Mouse (Mus musculus): ENCODE data around the gene Tmbim1.
"Not testable (repeated sequence)": the region's sequence is repeated elsewhere in the genome, so short reads cannot be mapped to it uniquely, and the experiment has no call there.

Tmbim1 gene

GRCm38 (mm10) chr1:74305522-74305921 is at the start of gene Tmbim1:
TSS of gene Tmbim1 (minus strand) at chr1:74305622.
- DNase-seq (ENCODE audit: low read depth, low spot score) = no peak

- no peak for DNase-seq (ENCODE audit: low read depth, low spot score)
These were observed 48.2 kb upstream of the Tmbim1 start for GRCm38 (mm10) chr1:74353453-74354229.

DNA sequence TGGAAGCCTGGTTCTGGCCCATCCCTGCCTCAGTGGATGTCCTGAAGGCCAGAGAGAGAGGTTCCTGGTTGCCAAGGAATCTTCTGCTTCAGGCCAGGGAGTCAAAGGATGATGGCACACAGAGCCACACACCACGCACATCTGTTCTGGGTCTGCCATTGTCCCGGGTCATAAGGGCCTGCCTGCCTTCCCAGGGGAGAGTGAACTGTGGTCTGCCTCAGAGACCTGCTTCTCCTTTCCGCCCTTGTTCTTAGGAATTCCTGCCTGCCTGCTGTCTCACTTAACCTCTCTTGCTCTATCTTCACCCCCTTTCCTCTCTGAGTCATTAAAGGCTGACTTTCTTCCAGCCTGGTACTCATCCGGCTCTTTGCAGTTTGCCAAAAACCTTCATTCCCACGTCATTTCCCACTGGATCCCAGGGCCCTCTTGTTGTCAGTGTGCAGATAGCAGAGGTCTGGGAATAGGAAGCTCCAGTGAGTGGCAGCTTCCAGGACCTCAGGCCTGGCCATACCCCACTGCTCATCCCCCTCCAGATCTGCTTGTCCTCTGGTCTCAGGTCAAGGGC is 47.2 kb upstream of the Tmbim1 start:
- no peak for DNase-seq (ENCODE audit: low read depth, low spot score)

DNA sequence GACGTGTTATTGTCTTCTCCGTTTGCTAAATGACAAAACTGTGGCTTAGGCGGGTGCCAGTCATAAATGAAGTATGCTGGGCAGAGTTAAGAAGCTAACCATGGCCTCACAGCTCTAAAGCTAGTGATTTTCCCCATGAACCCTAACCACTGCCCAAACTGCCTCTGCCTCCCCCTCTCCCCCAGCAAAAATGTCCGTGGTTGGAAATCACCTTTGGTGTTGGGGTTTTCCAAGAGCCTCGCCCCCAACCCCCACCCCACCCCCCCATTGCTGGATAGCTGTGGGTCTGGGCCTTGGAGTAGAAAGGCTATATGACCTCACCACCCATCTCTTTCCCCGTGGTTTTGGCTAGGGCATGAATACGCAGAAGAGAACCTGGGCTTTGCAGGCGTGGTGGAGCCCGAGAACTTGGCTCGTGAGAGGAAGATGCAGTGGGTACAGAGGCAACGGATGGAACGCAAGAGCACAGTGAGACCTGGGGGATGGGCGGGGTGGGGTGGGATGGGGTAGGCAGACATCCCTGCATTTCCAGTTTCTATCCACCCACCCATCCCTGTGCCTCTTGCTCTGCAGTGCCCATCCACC is 45.9 kb upstream of the Tmbim1 start:
- DNase-seq (ENCODE audit: low read depth, low spot score) = peak; percentile 25

DNA sequence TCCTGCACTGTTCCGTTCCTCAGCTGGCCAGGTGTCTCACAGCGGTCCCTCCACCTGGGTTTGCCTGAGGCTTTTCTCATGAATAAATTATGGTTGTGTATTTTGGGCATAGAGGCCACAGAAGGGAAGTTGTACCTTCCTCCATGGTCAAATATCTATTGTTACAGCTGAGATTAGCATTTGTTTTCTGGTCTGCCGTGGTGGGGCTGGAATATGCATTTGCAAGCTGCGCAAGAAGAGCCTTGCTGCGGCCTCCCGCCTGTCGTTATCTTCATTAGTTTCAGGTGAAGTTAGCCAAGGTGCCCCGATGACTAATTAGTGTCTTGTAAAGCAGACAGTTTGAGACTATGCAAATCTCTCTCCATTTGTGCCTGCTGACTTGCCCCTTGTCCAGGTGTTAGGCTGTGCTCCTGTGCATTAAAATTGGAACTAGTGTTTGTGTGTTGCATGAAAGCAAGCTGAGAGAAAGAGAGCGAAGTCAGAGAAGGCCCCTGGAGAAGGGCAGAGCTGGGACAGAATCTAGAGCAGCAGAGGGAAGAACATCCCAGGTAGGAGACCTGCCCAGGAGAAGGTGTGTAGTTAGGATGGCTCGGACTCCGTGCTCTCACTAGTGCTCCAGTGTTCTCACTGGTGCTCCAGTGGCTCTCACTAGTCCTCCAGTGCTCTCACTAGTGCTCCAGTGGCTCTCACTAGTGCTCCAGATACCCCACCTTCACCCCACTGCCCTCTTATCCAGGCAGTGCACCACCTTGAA is 38.9 kb upstream of the Tmbim1 start:
- no peak for DNase-seq (ENCODE audit: low read depth, low spot score)

GRCm38 (mm10) chr1:74343161-74343560 is 37.7 kb upstream of the Tmbim1 start:
- DNase-seq (ENCODE audit: low read depth, low spot score) = no peak

GRCm38 (mm10) chr1:74342308-74342707 is 36.9 kb upstream of the Tmbim1 start:
- DNase-seq (ENCODE audit: low read depth, low spot score) = no peak

DNA sequence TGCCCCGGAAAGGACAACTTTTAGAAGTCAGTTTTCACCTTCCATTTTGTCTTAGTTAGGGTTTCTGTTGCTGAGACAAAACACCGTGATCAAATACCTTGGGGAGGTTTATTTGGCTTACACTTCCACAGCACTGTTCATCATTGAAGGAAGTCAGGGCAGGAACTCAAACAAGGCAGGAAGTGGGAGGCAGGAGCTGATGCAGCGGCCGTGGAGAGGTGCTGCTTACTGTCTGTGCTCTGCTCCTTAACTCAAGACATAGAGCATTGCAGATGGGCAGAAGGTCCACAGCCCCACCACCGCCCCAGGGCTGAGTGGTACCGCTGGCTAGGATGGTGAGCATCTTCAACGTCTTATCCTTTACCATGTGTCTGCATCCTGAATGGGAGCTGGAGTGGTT is 36.5 kb upstream of the Tmbim1 start:
- DNase-seq (ENCODE audit: low read depth, low spot score) = peak; percentile 15

DNA sequence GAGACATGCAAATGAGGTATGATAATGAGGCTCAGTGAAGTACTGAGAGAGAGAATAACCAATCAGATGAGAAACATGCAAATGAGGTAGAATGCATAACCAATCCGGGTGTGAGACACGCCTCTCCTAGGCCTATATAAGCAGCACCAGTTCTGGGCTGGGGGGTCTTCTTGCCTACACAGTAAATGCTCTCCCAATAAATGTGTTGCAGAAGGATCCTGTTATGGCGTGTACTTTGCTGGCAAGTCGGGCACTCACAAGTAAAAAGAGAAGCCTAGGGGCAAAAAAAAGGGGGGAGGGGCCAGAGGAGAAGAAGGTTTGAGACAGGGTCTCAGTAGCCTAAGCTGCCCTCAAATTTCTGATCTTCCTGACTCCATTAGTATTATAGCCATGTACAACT is 35.6 kb upstream of the Tmbim1 start:
- not testable (repeated sequence) for DNase-seq (ENCODE audit: low read depth, low spot score)

DNA sequence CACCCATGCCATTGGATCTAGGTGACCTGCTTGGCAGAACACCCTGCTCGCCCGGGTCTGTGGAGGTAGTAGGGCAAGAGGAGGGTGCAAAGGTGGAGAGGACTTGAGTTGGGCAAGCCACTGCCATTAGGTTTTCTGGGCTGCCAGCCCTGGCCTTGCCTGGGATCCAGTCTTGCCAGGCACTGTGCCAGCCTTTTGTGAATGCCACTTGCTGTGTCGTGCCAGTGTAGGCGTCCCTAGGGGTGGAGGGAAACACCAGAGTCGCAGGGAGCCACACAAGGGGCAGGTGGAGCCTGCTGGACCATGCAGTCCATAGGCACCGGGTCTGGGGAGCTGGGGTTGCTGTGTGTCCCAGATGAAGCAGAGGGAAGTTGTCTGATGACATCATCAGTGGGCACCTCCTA is 34.9 kb upstream of the Tmbim1 start:
- no peak for DNase-seq (ENCODE audit: low read depth, low spot score)

DNA sequence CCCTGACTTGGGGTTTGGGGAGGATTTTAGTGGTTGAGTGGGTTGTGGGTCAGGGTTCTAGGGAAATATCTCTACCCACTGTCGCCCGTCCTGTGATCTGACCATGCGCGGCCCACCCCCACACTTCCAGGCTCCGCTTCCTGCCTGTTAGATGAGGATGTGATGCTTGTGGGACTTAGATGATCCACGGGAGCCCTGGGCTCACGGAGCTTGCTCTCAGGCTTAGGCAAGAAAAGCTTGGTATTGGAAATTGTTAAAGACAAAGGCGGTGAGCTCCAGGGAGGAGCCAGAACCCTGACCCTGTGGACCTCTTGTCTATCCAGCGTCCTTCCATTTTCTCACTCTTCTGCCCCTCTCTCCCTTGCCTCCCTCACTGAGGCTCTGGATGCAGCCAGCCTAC is 34.5 kb upstream of the Tmbim1 start:
- no peak for DNase-seq (ENCODE audit: low read depth, low spot score)

DNA sequence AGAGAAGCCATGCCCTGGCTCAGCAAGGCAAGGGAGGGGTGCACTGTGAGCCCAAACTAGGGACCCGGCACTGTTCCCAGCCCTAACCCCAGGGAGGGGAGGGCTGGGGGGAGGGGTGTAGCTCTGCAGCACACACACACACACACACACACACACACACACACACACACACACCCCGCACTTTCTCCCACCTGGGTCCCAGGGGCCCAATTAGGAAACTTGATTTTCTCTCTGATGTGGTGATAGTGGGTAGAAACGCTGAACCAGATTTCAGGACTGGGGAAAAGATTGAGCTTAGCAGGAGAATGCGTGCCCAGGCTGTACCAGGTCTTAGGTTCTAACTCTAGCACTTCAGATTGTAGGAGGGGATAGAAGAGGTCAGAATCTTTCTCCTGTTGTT is 33.2 kb upstream of the Tmbim1 start:
- DNase-seq (ENCODE audit: low read depth, low spot score) = no peak

- DNase-seq (ENCODE audit: low read depth, low spot score) = no peak
These were observed 32.6 kb upstream of the Tmbim1 start for GRCm38 (mm10) chr1:74338013-74338412.

DNA sequence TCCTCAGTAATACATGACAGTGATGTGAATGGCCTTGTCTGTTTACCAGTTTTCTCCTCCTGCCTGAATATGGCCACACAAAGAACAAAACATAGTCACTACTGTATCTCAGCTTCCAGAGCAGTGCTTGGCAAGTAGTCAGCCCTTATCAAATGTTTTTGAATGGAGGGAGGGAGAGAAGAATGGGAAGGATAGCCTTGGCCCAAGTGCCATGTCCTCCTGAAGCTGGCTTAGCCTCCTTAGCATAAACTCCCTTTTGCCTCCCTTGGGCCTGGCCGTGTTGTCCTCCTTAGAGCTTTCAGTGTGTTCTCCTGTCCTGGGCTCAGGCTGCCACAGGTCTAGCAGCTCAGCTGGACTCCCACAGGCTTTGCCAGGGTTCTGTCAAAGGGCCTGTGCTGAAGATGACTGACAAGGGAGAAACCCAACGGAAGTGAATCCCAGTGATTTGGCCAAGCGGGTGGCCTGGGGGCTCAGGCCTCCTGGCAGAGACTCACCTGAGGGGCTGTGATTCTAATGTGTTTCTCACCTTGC is 31.9 kb upstream of the Tmbim1 start:
- DNase-seq (ENCODE audit: low read depth, low spot score) = no peak

GRCm38 (mm10) chr1:74335436-74336170 is 30.2 kb upstream of the Tmbim1 start:
- no peak for DNase-seq (ENCODE audit: low read depth, low spot score)

DNA sequence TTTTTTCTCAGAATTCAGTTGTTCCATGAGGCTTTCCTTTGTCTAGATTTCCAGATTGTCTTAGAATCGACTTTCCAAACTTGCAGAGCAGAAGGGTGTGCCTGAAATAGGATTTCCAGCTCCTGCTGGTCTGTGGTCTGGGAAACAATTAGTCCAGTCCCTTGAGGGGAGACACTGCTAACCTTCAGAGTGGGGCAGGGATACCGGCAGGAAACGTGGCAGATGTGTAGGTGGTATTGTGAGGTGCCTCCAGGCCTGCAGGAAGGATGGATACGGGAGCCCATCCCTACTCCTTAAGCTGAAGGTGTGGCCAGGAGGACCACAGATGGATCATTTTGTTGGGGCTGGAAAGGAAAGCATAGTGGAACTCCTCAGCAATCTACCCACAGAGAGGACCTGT is 29.6 kb upstream of the Tmbim1 start:
- DNase-seq (ENCODE audit: low read depth, low spot score) = no peak

DNA sequence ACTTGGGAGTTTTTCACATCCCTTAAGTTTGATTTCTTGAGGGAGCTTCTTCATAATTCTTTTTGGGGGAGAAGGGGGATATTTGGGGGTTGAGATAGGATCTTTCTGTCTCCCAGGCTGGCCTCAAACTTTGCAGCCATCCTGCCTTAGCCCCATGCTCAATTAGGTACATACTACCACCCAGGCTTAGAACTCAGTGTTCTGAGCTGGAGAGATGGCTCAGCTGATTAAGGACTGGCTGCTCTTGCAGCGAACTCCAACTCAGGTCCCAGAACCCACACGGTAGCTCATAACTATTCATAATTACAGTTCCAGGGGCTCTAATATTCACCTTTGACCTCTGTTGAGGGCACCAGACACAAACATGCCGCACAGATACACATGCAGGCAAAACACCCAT is 29.2 kb upstream of the Tmbim1 start:
- DNase-seq (ENCODE audit: low read depth, low spot score) = no peak

DNA sequence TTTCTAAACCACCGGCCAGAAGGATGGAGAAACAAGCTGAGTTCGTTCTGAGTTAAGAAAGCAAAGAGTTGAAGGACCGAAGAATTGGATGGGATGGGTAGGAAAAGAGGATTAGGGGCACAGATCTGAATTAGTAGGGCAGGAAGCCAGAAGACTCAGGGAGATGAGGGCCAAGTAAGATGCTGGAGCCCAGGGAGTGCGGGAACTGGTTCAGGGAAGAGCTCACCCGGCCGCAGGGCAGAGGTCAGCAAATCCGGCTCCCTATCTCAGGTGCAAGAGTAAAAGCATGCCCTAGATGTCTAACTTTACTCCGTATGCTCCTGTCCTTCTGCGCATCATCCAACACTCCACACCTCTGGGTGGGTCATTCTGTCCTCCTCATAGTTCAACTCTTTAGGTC is 27.5 kb upstream of the Tmbim1 start:
- DNase-seq (ENCODE audit: low read depth, low spot score) = no peak

DNA sequence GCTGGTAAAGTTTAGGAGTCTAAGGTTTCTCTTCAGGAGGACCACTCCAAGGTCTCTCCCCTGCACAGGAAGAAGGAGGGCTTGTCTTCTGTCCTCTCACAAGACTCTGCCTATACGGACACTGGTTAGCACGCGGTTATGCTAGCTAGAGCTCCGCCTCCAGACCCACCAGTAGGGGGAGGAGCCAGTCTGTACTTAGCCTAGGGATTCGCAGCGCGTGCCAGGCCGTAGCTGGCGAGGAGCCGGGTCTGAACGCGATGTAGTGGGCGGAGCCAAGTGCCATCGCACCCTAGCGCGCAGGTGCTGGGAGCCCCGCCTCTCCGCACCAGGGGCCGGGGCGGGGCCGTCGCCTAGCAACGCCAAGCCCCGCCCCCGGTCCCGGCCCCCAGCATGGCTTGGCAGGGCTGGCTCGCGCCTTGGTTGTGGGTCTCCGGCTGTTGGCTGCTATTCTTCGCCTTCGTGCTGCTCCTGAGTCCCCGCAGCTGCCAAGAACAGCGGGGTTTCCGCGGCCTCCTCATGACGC is 26.9 kb upstream of the Tmbim1 start:
- peak; percentile 98 for DNase-seq (ENCODE audit: low read depth, low spot score)

DNA sequence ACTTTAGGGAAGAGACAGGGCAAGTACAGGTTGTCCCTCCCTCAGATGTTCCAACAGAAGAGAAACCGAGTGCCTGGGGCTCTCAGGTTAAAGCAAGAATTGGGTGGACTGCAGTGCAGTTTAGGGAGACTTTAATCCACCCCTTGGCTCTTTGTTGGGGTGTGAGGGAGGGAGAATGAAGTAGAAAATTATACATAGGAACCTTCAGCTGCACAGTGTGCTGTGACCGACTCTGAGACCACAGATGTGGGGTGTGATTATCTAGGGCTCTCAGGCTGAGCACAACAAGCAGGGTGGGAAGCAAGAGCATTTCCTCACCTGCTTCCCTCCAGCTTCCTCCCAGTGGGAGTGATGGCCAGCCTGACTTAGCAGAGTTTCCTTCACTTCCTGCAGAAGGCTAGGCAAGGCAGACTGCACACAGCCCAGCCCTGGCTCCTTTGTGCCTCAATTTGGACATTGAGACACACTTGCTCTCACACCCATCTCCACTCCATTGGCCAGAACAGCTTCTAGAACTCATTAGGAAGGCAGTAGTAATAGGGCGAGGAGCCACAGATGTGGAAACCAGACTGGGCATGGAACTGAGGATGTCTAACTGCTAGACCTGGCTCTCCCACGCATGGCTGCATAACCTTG is 25.7 kb upstream of the Tmbim1 start:
- no peak for DNase-seq (ENCODE audit: low read depth, low spot score)

All from CD4-positive, CD25-positive, alpha-beta regulatory T cell, adult 2 months (primary cell).